Mouse (Mus musculus) small intestine, adult 2 months (tissue): ENCODE measurements around the gene Gm13290. TPM values are rescaled to one million over a fixed set of nuclear protein-coding genes. Genes with fewer than 3 reads are reported as not detected.
"Not testable (repeated sequence)": the region's sequence is repeated elsewhere in the genome, so short reads cannot be mapped to it uniquely, and the experiment has no call there.

Experiments
- H3K27ac ChIP-seq: fragments of 200-500 bp; 2 replicates; pipeline ENCODE4 v1.5.1; 2012; ENCODE audit warnings: low read depth, low read length, control low read depth, inconsistent platforms; ENCODE audit not compliant: insufficient read depth
- H3K27me3 ChIP-seq: fragments of 200-500 bp; 2 replicates; pipeline ENCODE4 v1.6.1; 2012; ENCODE audit warnings: mild to moderate bottlenecking, moderate library complexity, low read length, inconsistent platforms; ENCODE audit not compliant: control insufficient read depth, insufficient read depth
- H3K36me3 ChIP-seq: fragments of 200-500 bp; 2 replicates; pipeline ENCODE4 v1.6.1; 2012; ENCODE audit warnings: mild to moderate bottlenecking, low read length, control low read depth, inconsistent platforms; ENCODE audit not compliant: control insufficient read depth, insufficient read depth
- H3K4me1 ChIP-seq: fragments of 200-500 bp; 2 replicates; pipeline ENCODE4 v1.6.1; 2012; ENCODE audit warnings: low read length, inconsistent platforms, mixed read lengths; ENCODE audit not compliant: control insufficient read depth, insufficient read depth, insufficient read length
- H3K4me3 ChIP-seq: fragments of 200-500 bp; 2 replicates; pipeline ENCODE4 v1.5.1; 2012; ENCODE audit warnings: low read depth, mild to moderate bottlenecking, control low read depth, inconsistent platforms, low read length, moderate library complexity
- CTCF ChIP-seq: fragments of 200-500 bp; IDR thresholded peaks from 2 replicates; pipeline ENCODE4 v1.5.1; 2012; ENCODE audit warnings: low read depth, mild to moderate bottlenecking, control low read depth, inconsistent platforms, low read length, moderate library complexity, mixed read lengths; ENCODE audit not compliant: insufficient replicate concordance, insufficient read length; ENCODE audit errors: extremely low read depth
- POLR2A ChIP-seq: fragments of 200-500 bp; IDR thresholded peaks from 2 replicates; pipeline ENCODE4 v1.6.1; 2012; ENCODE audit warnings: low read depth, mild to moderate bottlenecking, control low read depth, inconsistent platforms, low read length, moderate library complexity
- WGBS: fragments of 180-500 bp; shearing (Covaris S2); methylation state at CpG from one replicate; pipeline ENCODE4 v1.1.7; 2018; 5-methylcytosine and 5-hydroxymethylcytosine counted together
- polyA plus RNA-seq: library from polyadenylated mRNA; depleted of rRNA; stranded (reverse); fragments of >200 nt; gene quantifications from 2 replicates; pipeline ENCODE4 v1.2.3, GENCODE M21; 2012

Gm13290 gene
- polyA plus RNA-seq, 1 experiment, result not detected

- Histone ChIP-seq H3K27me3 (no peaks in the 10 kb centered on the region), H3K4me1 (no peaks in the 10 kb centered on the region), H3K36me3 (no peaks in the 10 kb centered on the region), H3K4me3 (no peak overlapping the region), H3K27ac (no peak overlapping the region)
- TF ChIP-seq POLR2A (no peak), CTCF (no peak)
- 63% methylated on average over 3 of the region's 3 CpGs for WGBS
These were observed 29.4 kb upstream of the Gm13290 start for GRCm38 (mm10) chr4:88744207-88744606.

- Histone ChIP-seq H3K27ac (no peak overlapping the region), H3K36me3 (no peaks in the 10 kb centered on the region), H3K4me3 (no peak overlapping the region), H3K4me1 (no peaks in the 10 kb centered on the region), H3K27me3 (no peaks in the 10 kb centered on the region)
- WGBS, result 68% methylated on average over 6 of the region's 6 CpGs
- TF ChIP-seq POLR2A, result no peak
These were observed 23.7 kb upstream of the Gm13290 start for GRCm38 (mm10) chr4:88749926-88750325.

- not testable (repeated sequence) for H3K36me3 ChIP-seq, H3K4me1 ChIP-seq, H3K27ac ChIP-seq, H3K4me3 ChIP-seq, H3K27me3 ChIP-seq
- 88% methylated on average over 15 of the region's 15 CpGs for WGBS
These were observed 18.8 kb upstream of the Gm13290 start, which contains the start of gene Gm13271 for GRCm38 (mm10) chr4:88754818-88755340. Gene Gm13271 (plus strand): TSS chr4:88754868.

GRCm38 (mm10) chr4:88756581-88757513 lies 16.8 kb upstream of the Gm13290 start:
- Histone ChIP-seq H3K4me3 (peak overlapping the region; percentile 75), H3K27ac (peak overlapping the region; percentile 83)
- H3K36me3 ChIP-seq, H3K4me1 ChIP-seq, H3K27me3 ChIP-seq: not testable (repeated sequence)
- WGBS, result 8% methylated on average over 29 of the region's 31 CpGs

- peak overlapping the region; percentile 75 for H3K4me3 ChIP-seq
- H3K36me3 ChIP-seq, H3K27me3 ChIP-seq, H3K4me1 ChIP-seq: not testable (repeated sequence)
- 0% methylated on average over 21 of the region's 21 CpGs for WGBS
- H3K27ac ChIP-seq, result peak overlapping the region; percentile 83; the same call in 1 of the 2 replicates
- peak; percentile 60 for TF ChIP-seq CTCF
These were observed 16.0 kb upstream of the Gm13290 start for GRCm38 (mm10) chr4:88757628-88758031.

- not testable (repeated sequence) for H3K4me1 ChIP-seq, H3K36me3 ChIP-seq, H3K4me3 ChIP-seq, H3K27ac ChIP-seq, H3K27me3 ChIP-seq
- WGBS, result 88% methylated on average over 9 of the region's 9 CpGs
These were observed 14.9 kb upstream of the Gm13290 start for GRCm38 (mm10) chr4:88758751-88759150.

GRCm38 (mm10) chr4:88759610-88760268 lies 13.9 kb upstream of the Gm13290 start, which contains the start of gene Gm13283:
Gene Gm13283 (plus strand): TSS chr4:88760119.
- H3K4me3 ChIP-seq, result peak within 1 kb of the TSS; percentile 55
- H3K27ac ChIP-seq, result not testable (repeated sequence)
- WGBS, result 18% methylated on average over 12 of the region's 14 CpGs

More at GRCm38 (mm10) chr4:88759610-88760268, 13.9 kb upstream of the Gm13290 start, which contains the start of gene Gm13283:
- not testable (repeated sequence) for H3K27me3 ChIP-seq, H3K4me1 ChIP-seq, H3K36me3 ChIP-seq
